Mouse (Mus musculus) urinary bladder, postnatal 10 days (tissue): ENCODE results near the gene Mpp2.

Experiments used
- DNase-seq: peaks from one replicate; pipeline ENCODE4 v3.0.0; 2022; ENCODE audit warnings: low spot score

The Mpp2 gene

GRCm38 (mm10) chr11:102070426-102070825 lies 17.9 kb downstream of the Mpp2 start:
- no peak for DNase-seq

DNA sequence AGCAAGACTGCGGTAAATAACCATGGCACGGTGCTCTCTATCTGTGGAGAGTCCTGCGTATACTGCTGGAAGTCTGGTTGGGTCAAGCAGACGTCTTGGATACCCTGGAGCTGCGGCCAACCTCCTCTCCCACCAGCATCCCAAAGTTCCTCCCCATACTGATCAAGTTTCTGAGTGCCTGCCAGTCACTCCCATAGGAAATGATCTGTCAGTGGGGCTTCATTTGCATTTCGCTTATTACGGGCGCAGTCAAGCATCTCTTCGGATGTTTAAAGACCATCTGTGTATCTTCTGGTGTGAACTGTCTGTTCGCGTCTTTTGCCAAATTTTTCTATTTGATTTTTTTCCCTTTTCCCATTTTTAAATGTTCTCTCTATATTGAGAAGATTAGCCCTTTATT lies 18.7 kb downstream of the Mpp2 start:
- DNase-seq, result no peak

- no peak for DNase-seq
These were observed 19.3 kb downstream of the Mpp2 start for GRCm38 (mm10) chr11:102068969-102069368.

DNA sequence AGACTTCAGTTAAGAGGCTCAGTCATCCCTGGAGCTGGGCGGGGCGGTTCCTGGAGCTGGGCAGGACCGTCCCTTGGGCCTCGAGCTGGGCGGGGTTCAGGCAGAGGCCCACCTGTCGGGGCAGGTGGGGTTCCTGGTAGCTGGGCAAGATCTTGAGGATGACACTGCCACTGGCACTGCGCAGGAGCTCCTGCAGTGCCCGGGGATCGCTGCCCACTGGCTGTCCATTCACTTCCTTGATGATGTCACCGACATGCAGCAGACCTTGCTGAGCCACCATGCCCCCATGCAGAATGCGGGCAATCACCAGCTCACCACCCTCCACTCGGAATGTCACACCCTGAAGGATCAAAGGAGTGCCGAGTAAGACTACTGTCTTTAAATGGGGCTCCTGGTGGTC lies 25.2 kb downstream of the Mpp2 start:
- no peak for DNase-seq

DNA sequence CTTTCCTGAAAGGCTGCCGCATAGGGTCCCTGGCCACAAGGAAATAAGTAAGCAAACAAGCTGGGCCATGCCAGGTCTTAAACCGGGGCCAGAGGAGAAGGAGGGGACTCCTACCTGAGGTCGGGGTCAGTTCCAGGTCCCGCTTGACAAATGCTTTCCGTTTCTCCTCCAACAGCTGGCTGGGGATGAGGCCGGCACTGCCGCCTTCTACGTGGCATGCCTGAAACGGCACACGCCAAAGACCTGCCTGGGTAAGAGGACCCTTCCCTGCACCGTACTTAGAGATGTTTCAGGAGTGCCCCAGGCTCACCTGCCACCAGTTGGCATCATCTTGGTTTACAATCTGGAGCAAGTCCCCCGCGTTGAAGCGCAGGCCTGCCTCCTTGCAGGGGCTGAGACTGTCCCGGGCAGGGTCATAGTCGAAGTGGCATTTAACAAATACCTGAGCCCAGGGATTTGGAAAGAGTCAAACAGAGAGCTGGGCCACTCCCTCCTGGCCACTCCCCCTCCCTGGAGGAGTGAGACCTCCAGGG lies 26.3 kb downstream of the Mpp2 start:
- no peak for DNase-seq

DNA sequence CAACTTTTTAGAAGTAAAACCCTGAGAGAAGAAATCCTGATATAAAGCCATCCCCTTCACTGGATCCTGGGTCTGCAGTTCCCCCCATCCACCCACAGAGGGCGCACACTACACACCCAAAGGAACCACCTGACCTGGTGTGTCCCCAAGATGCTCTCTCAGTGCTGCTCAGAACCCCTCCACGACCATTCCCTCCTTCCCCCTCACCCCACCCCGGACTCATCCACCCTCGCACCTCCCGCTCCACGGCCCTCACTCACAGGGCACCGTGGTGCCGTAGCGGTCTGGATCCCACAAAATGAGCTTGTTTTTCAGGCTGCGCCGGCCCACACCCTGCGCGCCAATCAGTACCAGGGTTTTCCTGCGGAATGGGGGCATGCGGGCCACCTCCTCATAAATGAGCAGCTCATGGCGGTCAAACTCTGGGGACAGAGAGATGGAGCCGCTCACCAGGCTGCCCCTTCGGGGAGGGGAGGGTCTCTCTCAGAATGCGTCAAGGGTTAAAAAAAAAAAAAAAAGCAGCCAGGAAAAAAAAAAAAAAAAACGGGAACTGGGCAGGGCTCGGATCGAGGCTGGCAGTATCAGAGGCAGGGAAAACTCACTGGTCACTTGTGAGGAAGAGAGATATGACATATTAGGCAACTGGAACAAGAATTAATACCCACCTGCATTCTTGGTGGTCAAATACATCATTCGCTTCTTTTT lies 26.9 kb downstream of the Mpp2 start:
- DNase-seq, result no peak

- no peak for DNase-seq
These were observed 34.5 kb downstream of the Mpp2 start for GRCm38 (mm10) chr11:102053847-102054246.

GRCm38 (mm10) chr11:102053183-102053582 lies 35.1 kb downstream of the Mpp2 start:
- no peak for DNase-seq

GRCm38 (mm10) chr11:102052697-102053096 lies 35.6 kb downstream of the Mpp2 start:
- DNase-seq, result no peak

GRCm38 (mm10) chr11:102051954-102052353 lies 36.4 kb downstream of the Mpp2 start:
- no peak for DNase-seq

DNA sequence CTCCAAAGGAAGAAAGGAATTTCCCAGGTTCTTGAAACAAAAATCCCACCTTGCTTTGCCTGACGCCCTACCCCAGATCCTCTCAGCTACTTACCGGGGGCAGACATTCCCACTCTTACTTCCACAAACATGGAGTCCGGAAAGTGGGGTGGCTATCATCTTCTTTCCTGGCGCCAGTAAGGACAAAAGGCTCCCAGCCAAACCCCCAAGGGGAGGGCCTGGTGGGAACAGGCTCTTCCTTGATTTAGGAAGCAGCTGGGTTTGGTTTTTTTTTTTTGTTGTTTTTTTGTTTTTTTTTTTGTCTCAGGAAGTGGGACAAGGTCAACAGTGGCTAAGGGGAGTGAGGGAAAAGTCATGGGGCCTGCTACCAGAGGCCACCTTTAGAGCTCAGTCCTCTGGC lies 36.8 kb downstream of the Mpp2 start:
- DNase-seq, result no peak

DNA sequence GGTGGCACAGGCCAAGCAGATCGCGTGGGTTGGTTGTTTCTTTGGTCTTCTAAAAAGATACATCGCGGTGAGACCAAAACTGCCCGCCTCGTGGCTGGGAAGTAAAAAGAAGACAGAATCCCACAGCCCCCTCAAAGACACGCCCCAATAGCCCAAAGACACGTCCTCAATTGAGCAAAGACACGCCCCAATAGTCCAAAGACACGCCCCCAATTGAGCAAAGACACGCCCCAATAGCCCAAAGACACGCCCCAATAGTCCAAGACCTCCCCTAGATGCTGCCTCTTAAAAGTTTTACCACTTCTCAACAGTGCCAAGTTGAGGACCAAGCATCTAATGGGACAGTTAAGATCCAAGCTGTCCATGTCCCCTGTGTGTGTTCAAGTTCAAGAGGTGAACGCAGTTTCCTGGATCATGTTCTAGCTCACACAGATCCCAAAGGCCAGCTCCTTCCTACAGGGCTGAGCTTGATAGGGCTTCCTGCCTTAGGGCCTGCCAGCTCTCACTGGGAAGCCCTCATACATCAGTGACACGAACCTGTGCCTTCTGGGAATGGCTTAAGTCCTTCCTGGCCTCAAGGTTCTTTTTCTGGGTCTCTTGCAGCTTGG lies 38.3 kb downstream of the Mpp2 start:
- DNase-seq, result no peak

DNA sequence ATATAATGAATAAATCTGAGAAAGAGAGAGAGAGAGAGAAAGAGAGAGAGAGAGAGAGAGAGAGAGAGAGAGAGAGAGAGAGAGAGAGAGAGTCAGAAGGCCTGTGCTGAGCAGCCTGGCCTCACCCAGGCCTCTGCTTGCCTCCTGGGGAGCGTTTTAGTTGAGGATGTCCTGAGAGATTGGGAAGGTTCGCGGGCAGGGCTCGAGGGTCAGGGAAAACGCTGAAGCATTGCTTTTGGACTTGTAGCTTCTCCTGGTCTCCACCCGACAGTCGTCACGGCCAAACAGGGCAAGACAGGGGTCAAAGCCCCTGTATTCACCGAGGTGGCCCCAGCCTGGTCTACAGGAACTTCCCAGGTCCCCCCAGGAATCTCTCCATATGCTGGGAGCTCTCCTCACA lies 41.7 kb downstream of the Mpp2 start:
- no peak for DNase-seq

DNA sequence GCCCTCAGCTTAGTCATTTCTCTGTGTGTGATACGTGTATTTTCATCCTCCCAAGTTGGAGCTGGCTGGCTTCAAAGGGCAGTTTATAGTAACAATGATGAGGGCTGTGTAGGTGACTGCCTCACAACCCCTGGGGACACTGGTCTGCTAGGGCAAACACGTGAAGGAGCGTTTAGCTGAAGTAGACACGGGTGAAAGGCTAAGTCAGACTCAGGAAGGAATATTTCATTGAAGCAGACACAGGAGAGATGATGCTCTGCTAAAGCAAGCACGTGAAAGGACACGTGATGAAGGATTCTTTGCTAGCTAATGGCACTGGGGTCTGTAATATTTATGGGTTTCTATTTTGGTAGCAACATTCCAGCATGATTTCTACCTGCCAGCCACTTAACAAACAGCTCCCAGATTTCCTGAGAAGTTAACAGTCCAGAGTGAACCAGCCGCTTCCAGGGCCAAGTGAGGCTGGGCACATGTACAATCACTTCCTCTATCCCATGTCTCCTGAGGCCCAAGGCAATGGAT lies 43.6 kb downstream of the Mpp2 start:
- no peak for DNase-seq

DNA sequence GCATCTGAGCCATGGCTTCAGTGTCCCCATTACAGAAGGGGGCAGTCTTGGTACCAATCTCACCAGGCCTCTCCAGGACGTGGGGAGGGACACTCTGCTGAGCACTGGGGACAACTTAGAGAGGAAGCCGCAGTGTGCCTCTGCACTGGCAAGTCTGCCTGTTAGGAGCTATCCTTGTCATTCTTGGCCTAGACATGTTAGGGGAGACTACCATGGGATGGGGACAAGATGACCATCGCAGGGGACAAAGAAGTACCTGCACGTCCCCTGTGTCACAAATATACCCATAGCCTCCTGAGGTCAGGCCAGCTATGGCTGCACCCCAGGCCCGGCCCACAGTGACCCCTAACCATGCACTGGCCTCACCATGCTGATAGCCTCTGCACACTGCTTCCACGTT lies 44.9 kb downstream of the Mpp2 start:
- no peak for DNase-seq

- DNase-seq, result no peak
These were observed 45.3 kb downstream of the Mpp2 start for GRCm38 (mm10) chr11:102042971-102043370.

DNA sequence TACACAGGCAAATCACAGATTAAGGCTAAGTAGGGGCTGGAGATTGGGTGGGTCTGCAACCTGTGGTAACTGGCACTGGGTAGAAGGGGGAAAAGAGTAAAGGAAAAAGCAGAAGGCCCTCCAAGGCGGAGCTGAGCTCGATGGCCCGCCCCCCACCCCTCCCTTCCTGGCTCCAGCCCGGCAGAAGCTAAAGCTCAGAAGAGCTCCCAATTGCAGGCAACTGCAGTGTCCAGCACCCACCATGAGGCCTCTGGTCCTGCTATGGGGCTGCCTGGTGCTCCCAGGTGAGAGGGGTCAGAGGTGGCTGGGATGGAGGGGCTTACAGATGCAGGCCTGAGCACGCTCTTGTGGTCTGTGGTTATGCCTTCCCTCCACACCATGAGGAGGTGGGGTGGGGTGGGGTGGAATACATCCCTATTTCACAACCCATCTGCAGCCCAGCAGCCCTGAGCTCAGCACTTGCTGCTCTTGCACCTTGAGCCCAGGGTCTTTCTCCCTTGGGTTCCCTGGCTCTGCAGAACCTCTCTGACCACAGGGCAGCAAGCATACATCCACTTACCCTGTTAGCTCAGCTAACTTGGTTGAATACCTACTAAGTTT lies 46.9 kb downstream of the Mpp2 start, which contains the start of gene Cd300lg:
Gene Cd300lg, plus strand, starts transcription at position 160 of the 600 bp plus-strand sequence.
- no peak for DNase-seq

DNA sequence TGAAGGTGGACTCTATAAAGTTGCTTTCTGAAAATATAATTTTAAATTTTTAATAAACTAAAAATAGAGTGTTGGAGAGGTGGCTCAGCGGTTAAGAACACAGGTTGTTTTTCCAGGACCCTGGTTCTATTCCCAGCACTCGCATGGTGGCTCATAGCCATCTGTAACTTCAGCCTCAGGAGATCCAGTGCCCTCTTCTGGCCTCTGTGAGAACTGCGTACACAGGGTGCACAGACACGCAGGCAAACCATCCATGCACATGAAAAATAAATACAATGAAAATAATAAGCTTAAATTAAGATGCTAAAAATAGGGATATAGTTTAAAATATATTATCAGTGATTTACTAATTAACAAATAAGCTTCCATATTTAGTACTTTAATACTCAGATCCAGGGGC lies 47.7 kb downstream of the Mpp2 start:
- no peak for DNase-seq

GRCm38 (mm10) chr11:102040138-102040524 lies 48.2 kb downstream of the Mpp2 start:
- DNase-seq, result peak; percentile 59

GRCm38 (mm10) chr11:102039487-102040137 lies 48.7 kb downstream of the Mpp2 start:
- DNase-seq, result no peak

DNA sequence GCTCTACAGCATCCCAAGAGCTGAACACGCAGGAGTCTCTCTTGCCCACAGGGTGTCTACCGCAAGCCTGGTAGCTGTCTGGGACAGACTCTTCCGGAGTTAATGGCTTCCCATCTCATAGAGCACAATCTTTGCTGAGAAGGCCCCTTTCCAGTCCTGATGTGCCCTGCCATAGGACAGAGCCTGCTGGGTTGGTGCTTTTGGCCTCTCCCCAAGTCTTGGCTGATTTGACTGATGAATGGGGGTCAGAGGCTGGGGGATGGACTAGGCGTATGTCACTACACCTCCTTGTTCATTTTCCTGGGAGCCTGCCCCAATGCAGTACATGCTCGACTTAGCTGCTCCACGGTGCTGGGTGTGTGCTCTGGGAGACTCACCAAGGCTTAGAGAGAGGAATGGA lies 50.5 kb downstream of the Mpp2 start:
- no peak for DNase-seq

DNA sequence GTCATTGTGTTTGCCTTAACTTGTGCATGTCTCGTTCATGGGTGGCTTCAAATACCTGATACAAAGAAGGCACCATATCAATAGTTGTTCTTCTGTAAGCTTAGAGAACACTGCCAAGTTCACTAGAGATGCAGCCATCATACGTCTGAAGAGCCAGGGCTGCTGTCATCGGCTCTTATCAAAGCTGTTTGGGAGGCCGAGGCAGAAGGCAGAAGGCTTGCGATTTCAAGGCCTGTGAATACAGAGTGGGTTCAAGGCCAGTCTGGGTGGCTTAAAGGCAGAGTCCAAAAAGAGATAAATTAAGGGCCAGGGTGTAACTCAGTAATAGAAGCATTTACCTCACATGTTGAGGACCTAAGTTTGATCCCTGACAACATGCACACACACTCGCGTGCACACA lies 52.0 kb downstream of the Mpp2 start:
- no peak for DNase-seq
